Mouse (Mus musculus) 3134 (cell line): ENCODE measurements around the gene AW549877.

Experiments
- DNase-seq: peaks from one replicate; pipeline ENCODE4 v3.0.0-alpha.2; 2011; ENCODE audit warnings: low spot score; ENCODE audit not compliant: insufficient read length; ENCODE audit errors: extremely low read depth

AW549877 gene

GRCm38 (mm10) chr15:3995448-3996266, at the start of gene AW549877:
Gene AW549877 (minus strand): TSS chr15:3995744.
- peak; percentile 100 for DNase-seq

GRCm38 (mm10) chr15:4043032-4043471, 47.5 kb upstream of the AW549877 start:
- no peak for DNase-seq

GRCm38 (mm10) chr15:4042423-4042822, 46.9 kb upstream of the AW549877 start:
- DNase-seq = no peak

GRCm38 (mm10) chr15:4033168-4034004, 37.8 kb upstream of the AW549877 start:
- DNase-seq = no peak

GRCm38 (mm10) chr15:4028960-4029359, 33.4 kb upstream of the AW549877 start:
- DNase-seq = no peak

GRCm38 (mm10) chr15:4028411-4028700, 32.8 kb upstream of the AW549877 start:
- DNase-seq = no peak

- DNase-seq = peak; percentile 39
Observed at GRCm38 (mm10) chr15:4027671-4028410, 32.3 kb upstream of the AW549877 start.

- DNase-seq = peak; percentile 86
Observed at GRCm38 (mm10) chr15:4026831-4027584, 31.5 kb upstream of the AW549877 start.

GRCm38 (mm10) chr15:4026231-4026773, 30.8 kb upstream of the AW549877 start, which contains the start of gene Oxct1:
Gene Oxct1 (plus strand): TSS chr15:4026383.
- peak; percentile 98 for DNase-seq

- DNase-seq = no peak
Observed at GRCm38 (mm10) chr15:4025508-4025904, 30.0 kb upstream of the AW549877 start.

- DNase-seq = peak; percentile 16
Observed at GRCm38 (mm10) chr15:4024726-4025507, 29.4 kb upstream of the AW549877 start.

- no peak for DNase-seq
Observed at GRCm38 (mm10) chr15:4023747-4024146, 28.2 kb upstream of the AW549877 start.

- no peak for DNase-seq
Observed at GRCm38 (mm10) chr15:4020711-4021110, 25.2 kb upstream of the AW549877 start.

- DNase-seq = no peak
Observed at GRCm38 (mm10) chr15:4013873-4014272, 18.3 kb upstream of the AW549877 start.

GRCm38 (mm10) chr15:4000536-4000935, 5.0 kb upstream of the AW549877 start:
- DNase-seq = no peak

GRCm38 (mm10) chr15:3999144-3999543, 3.6 kb upstream of the AW549877 start:
- DNase-seq = peak; percentile 32

GRCm38 (mm10) chr15:3996267-3997010, 895 bp upstream of the AW549877 start:
- DNase-seq = no peak

GRCm38 (mm10) chr15:3994852-3995447, 594 bp downstream of the AW549877 start:
- no peak for DNase-seq
